Mouse (Mus musculus) lung, adult 2 months (tissue): ENCODE results near the gene Arhgap42.

ENCODE experiments used
- CTCF ChIP-seq: fragments of 200-500 bp; IDR thresholded peaks from 2 replicates; pipeline ENCODE4 v1.5.1; 2011; ENCODE audit warnings: mild to moderate bottlenecking, low read length, control low read depth; ENCODE audit not compliant: insufficient read depth
- POLR2A ChIP-seq: fragments of 200-500 bp; IDR thresholded peaks from 2 replicates; pipeline ENCODE4 v1.6.1; 2011; ENCODE audit warnings: low read depth, mild to moderate bottlenecking, control low read depth, low read length, borderline replicate concordance; ENCODE audit errors: extremely low read depth

DNA sequence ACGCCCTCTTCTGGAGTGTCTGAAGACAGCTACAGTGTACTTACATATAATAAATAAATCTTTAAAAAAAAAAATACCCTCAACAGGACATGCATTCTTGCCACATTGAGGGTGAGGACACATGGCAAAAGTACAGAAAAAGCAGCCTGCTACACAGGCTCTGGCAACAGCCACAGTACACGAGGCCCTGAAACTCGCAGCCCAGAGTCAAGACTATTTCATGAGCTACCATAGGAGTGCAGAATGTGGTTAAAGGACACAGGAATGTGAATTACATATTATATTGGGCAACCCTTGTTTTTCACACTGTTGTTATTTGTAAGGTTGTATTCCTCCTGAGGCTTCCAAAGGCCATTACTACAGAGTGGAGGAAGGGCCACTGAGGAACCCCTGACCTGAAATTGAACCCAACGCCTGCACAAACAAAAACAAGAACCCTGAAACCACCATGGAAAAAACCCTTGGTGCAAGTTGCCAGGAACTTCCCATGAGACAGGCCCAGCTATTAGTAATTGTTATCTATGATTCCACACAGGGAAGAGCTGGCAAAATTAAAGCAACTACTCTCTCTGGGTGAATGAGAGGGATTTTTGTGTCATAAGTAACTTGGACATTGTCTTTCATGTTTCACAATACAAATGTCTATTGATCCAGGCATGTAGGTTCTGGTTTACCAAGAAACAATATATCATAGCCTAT, 109.8 kb downstream of the Arhgap42 start:
- TF ChIP-seq POLR2A (no peak), CTCF (no peak)
